Mouse (Mus musculus): Measurements from ENCODE around the gene Il10.
"Not testable (repeated sequence)": the region's sequence is repeated elsewhere in the genome, so short reads cannot be mapped to it uniquely, and the experiment has no call there.

The Il10 gene

GRCm38 (mm10) chr1:131020425-131021310 is 1.0 kb downstream of the Il10 start:
- DNase-seq (ENCODE audit: low read depth, low spot score): no peak

GRCm38 (mm10) chr1:131021438-131021837 is 1.8 kb downstream of the Il10 start:
- no peak for DNase-seq (ENCODE audit: low read depth, low spot score)

- no peak for DNase-seq (ENCODE audit: low read depth, low spot score)
These were observed 2.4 kb downstream of the Il10 start for GRCm38 (mm10) chr1:131021900-131022590.

- no peak for DNase-seq (ENCODE audit: low read depth, low spot score)
These were observed 3.1 kb downstream of the Il10 start for GRCm38 (mm10) chr1:131022591-131023249.

GRCm38 (mm10) chr1:131023250-131023858 is 3.7 kb downstream of the Il10 start:
- DNase-seq (ENCODE audit: low read depth, low spot score): not testable (repeated sequence)

GRCm38 (mm10) chr1:131024900-131025842 is 5.5 kb downstream of the Il10 start:
- no peak for DNase-seq (ENCODE audit: low read depth, low spot score)

- DNase-seq (ENCODE audit: low read depth, low spot score): no peak
These were observed 6.2 kb downstream of the Il10 start for GRCm38 (mm10) chr1:131025843-131026190.

- no peak for DNase-seq (ENCODE audit: low read depth, low spot score)
These were observed 9.6 kb downstream of the Il10 start for GRCm38 (mm10) chr1:131029215-131029614.

GRCm38 (mm10) chr1:131030261-131030660 is 10.6 kb downstream of the Il10 start:
- no peak for DNase-seq (ENCODE audit: low read depth, low spot score)

- DNase-seq (ENCODE audit: low read depth, low spot score): no peak
These were observed 11.6 kb downstream of the Il10 start for GRCm38 (mm10) chr1:131031267-131031666.

GRCm38 (mm10) chr1:131038001-131038400 is 18.4 kb downstream of the Il10 start:
- no peak for DNase-seq (ENCODE audit: low read depth, low spot score)

GRCm38 (mm10) chr1:131038415-131039017 is 18.9 kb downstream of the Il10 start:
- DNase-seq (ENCODE audit: low read depth, low spot score): no peak

GRCm38 (mm10) chr1:131039479-131039878 is 19.8 kb downstream of the Il10 start:
- no peak for DNase-seq (ENCODE audit: low read depth, low spot score)

- no peak for DNase-seq (ENCODE audit: low read depth, low spot score)
These were observed 22.6 kb downstream of the Il10 start for GRCm38 (mm10) chr1:131042263-131042662.

- DNase-seq (ENCODE audit: low read depth, low spot score): no peak
These were observed 23.1 kb downstream of the Il10 start for GRCm38 (mm10) chr1:131042721-131043120.

- no peak for DNase-seq (ENCODE audit: low read depth, low spot score)
These were observed 24.0 kb downstream of the Il10 start for GRCm38 (mm10) chr1:131043636-131044035.

- DNase-seq (ENCODE audit: low read depth, low spot score): no peak
These were observed 26.2 kb downstream of the Il10 start for GRCm38 (mm10) chr1:131045723-131046355.

GRCm38 (mm10) chr1:131046607-131047006 is 27.0 kb downstream of the Il10 start:
- DNase-seq (ENCODE audit: low read depth, low spot score): no peak

GRCm38 (mm10) chr1:131048121-131048863 is 28.6 kb downstream of the Il10 start:
- no peak for DNase-seq (ENCODE audit: low read depth, low spot score)
